Mouse (Mus musculus) bone marrow, adult 2 months (tissue): Measurements from ENCODE around the gene Gm48551. TPM values are rescaled to one million over a fixed set of nuclear protein-coding genes. Genes with fewer than 3 reads are reported as not detected.

Experiments used
- H3K27ac ChIP-seq: fragments of 200-500 bp; 2 replicates; pipeline ENCODE4 v1.5.1; 2012; ENCODE audit warnings: low read depth, mild to moderate bottlenecking, control low read depth, inconsistent platforms, low read length; ENCODE audit not compliant: control insufficient read depth, poor library complexity, insufficient read depth
- H3K4me1 ChIP-seq: fragments of 200-500 bp; 2 replicates; pipeline ENCODE4 v1.6.1; 2011; ENCODE audit warnings: low read length; ENCODE audit not compliant: control insufficient read depth, insufficient read depth
- H3K4me3 ChIP-seq: fragments of 200-500 bp; replicated peaks from 2 replicates; pipeline ENCODE3; 2011; ENCODE audit warnings: mild to moderate bottlenecking, low read depth, low read length, control low read depth; ENCODE audit not compliant: control insufficient read depth
- CTCF ChIP-seq: fragments of 200-500 bp; IDR thresholded peaks from 2 replicates; pipeline ENCODE4 v1.5.1; 2011; ENCODE audit warnings: low read length, control low read depth; ENCODE audit not compliant: control insufficient read depth, insufficient read depth
- POLR2A ChIP-seq: fragments of 200-500 bp; IDR thresholded peaks from 2 replicates; pipeline ENCODE4 v1.6.1; 2011; ENCODE audit warnings: low read depth, mild to moderate bottlenecking, control low read depth, low read length, borderline replicate concordance; ENCODE audit not compliant: control insufficient read depth
- WGBS: fragments of 180-500 bp; shearing (Covaris S2); methylation state at CpG from one replicate; pipeline ENCODE4 v1.1.7; 2018; 5-methylcytosine and 5-hydroxymethylcytosine counted together
- polyA plus RNA-seq: library from polyadenylated mRNA; stranded (reverse); fragments of >200 nt; gene quantifications from 2 replicates; pipeline ENCODE4 v1.2.4, GENCODE M21; 2011; ENCODE audit warnings: low replicate concordance; ENCODE audit not compliant: missing spikeins, insufficient read depth, insufficient read length

Gene Gm48551
- polyA plus RNA-seq, 1 experiment = 4.3 TPM

DNA sequence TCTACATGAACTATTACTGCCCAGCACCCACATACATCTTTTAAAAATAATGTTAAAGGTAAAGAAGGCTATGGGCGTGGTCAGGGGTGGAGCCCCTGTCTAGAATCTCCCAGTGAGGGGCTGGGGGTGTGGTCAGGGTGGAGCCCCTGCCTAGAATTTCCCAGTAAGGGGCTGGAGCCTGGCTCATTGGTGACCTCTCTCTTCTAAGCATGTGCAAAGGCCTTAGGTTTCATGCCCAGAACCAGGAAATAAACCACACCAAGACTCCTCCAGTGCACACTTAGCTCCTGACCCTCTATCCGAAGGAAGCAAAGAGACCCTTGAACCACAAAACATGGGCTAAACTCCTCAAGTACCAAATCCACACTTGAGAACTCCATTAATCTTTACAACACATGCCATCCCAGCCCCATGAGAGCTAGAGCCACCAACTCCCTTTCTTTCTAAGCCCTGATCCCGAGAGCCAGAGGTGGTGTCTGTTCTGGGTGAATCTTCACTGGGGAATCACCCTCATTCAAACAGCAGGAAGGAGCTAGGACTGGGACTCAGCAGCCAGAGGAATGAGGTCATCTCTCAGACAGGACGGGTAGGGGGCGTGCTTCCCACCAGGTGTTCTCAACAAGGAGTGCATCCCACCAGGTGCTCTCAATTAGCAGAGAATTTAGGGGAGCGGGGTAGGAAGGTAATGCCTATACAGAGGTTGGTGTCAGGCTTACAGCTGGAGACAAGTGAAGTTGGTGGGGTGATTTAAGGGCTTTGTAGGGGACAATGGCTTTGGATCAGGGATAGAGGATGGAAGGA is 7.5 kb upstream of the Gm48551 start:
- no peak for TF ChIP-seq CTCF
- TF ChIP-seq POLR2A = peak; percentile 34; the same call in 1 of the 2 replicates
- 37% methylated on average over 6 of the region's 6 CpGs for WGBS
- peak overlapping the region; percentile 74 for H3K27ac ChIP-seq
- H3K4me1 ChIP-seq = peaks cover 4% of the 10 kb centered on the region
- peak overlapping the region; percentile 70 for H3K4me3 ChIP-seq

DNA sequence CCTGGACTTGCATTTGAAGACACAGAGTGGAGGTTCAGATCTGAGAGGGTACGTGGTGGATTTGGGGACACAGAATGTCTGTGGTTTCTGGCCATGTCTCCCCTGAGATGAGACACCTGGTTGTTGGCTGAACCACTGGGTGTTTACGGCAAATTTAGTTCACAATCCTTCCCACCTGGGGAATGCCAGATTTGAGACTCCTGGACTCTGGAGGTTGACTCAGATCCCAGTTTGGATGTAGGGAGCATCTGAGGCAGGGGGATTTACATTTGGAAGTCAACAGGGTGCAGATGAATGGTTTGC is 7.0 kb upstream of the Gm48551 start:
- H3K4me3 ChIP-seq = peak overlapping the region; percentile 70
- peaks cover 4% of the 10 kb centered on the region for H3K4me1 ChIP-seq
- TF ChIP-seq CTCF = no peak
- TF ChIP-seq POLR2A = no peak
- H3K27ac ChIP-seq = peak overlapping the region; percentile 74
- WGBS = 42% methylated on average over 2 of the region's 2 CpGs

- TF ChIP-seq CTCF (no peak), POLR2A (peak; percentile 89)
- WGBS = 1% methylated on average over 59 of the region's 59 CpGs
- peaks cover 4% of the 10 kb centered on the region for H3K4me1 ChIP-seq
These were observed 6.3 kb upstream of the Gm48551 start, which contains the start of gene Fzr1 for GRCm38 (mm10) chr10:81377793-81378552. TSS of gene Fzr1 (minus strand) at chr10:81378516.

GRCm38 (mm10) chr10:81378553-81379182 is 5.6 kb upstream of the Gm48551 start:
- under 1% methylated on average over 46 of the region's 46 CpGs for WGBS
- Histone ChIP-seq H3K4me3 (peak overlapping the region; percentile 85), H3K4me1 (peaks cover 4% of the 10 kb centered on the region), H3K27ac (peak overlapping the region; percentile 74)
- TF ChIP-seq CTCF (peak; percentile 19; the same call in 1 of the 2 replicates), POLR2A (peak; percentile 50; the same call in 1 of the 2 replicates)

More at GRCm38 (mm10) chr10:81377793-81378552, 6.3 kb upstream of the Gm48551 start, which contains the start of gene Fzr1:
- Histone ChIP-seq H3K27ac (peak within 1 kb of the TSS; percentile 74), H3K4me3 (peak within 1 kb of the TSS; percentile 85)

DNA sequence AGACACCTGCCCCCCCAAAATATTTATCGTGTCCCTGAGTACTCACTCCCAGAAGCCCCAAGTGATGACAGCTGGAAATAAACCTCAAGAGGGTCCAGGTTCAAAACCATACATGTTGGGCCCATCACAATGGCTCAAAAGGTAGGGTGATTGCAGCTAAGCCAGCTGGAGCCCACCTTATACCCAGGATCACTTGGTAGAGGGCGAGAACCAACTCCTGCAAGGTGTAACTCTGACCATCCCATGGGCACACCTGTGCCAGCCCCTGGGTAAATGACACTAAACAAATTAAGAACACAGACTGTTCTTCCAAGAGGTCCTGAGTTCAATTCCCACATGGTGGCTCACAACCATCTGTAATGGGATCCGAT is 5.1 kb upstream of the Gm48551 start:
- 59% methylated on average over 3 of the region's 3 CpGs for WGBS
- Histone ChIP-seq H3K4me3 (peak overlapping the region; percentile 85), H3K27ac (peak overlapping the region; percentile 74), H3K4me1 (peaks cover 4% of the 10 kb centered on the region)
- no peak for TF ChIP-seq POLR2A
- no peak for TF ChIP-seq CTCF

GRCm38 (mm10) chr10:81379809-81380378 is 4.4 kb upstream of the Gm48551 start:
- TF ChIP-seq POLR2A (no peak), CTCF (no peak)
- 51% methylated on average over 6 of the region's 6 CpGs for WGBS
- Histone ChIP-seq H3K4me1 (peaks cover 5% of the 10 kb centered on the region), H3K4me3 (no peak overlapping the region), H3K27ac (peak overlapping the region; percentile 21)

DNA sequence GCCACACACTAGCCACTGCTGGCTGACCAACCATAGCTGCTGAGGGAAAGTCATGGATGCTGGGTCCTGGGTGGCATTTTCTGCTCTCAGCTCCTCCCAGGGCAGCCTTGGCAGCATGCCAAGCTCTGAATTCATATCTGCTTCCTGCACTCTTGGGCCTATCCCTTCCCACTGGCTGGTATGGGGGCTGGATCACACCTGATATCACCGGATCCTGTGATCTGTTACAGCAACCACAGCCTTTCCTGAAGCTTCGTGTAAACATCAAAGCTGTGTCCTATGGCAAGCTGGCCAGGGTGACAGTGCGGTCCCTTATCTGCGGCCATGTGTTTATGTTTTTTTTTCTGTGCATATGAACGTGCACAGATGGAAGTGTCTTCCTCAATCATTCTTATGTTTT is 2.2 kb upstream of the Gm48551 start:
- no peak overlapping the region for H3K4me3 ChIP-seq
- WGBS = 14% methylated on average over 5 of the region's 5 CpGs
- TF ChIP-seq POLR2A (no peak), CTCF (no peak)
- H3K4me1 ChIP-seq = peaks cover 4% of the 10 kb centered on the region
- H3K27ac ChIP-seq = peak overlapping the region; percentile 92
